Mouse (Mus musculus): Measurements from ENCODE around the gene Krtap16-1. TPM values are rescaled to one million over a fixed set of nuclear protein-coding genes. Genes with fewer than 3 reads are reported as not detected.

Krtap16-1 gene
- total RNA-seq (2021) = not detected
- long read RNA-seq, experiment 1 = 0 reads
- long read RNA-seq, experiment 2 = 0 reads

DNA sequence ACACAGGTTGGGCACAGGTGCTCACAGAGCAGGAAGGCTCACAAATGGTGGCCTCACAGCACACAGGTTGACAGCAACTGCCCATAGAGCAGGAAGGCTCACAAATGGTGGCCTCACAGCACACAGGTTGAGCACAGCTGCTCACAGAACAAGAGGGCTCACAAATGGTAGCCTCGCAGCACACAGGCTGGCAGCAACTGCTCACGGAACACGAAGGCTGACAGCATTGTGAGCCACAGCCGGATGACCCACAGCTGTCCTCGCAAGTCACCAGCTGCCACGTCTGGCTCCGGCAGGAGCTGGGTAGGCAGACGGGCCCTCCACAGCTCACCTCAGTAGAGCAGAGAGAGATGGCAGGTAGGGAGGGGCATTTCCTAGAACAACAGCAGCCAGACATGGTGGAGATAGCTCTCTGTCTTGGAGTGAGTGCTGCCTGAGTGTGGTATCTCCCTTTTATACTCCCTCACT is at the start of gene Krtap16-1:
TSS of gene Krtap16-1 (minus strand) at position 418 of the 468 bp plus-strand sequence.
- DNase-seq = no peak

DNA sequence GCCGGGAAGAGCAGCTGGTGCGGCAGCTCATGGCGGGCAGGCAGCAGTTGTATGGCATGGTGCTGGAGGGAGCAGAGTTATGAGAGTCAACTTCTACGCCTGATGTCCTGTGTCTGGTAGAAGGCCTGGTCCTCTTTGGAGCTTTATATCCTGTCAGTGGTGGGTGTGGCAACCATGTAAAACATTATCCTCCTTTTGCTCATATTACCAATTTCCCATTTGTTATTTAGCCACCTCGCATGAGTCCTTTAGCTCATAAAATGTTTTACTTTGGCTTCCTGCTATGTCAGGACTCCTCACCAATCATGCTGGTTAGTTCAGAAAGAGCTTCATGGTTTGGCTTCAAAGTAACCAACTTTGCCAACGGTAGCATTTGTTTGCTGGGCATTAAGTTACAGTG is 43.4 kb upstream of the Krtap16-1 start, which contains the start of gene Krt33b:
TSS of gene Krt33b (minus strand) at position 101 of the 400 bp plus-strand sequence.
- no peak for DNase-seq

DNA sequence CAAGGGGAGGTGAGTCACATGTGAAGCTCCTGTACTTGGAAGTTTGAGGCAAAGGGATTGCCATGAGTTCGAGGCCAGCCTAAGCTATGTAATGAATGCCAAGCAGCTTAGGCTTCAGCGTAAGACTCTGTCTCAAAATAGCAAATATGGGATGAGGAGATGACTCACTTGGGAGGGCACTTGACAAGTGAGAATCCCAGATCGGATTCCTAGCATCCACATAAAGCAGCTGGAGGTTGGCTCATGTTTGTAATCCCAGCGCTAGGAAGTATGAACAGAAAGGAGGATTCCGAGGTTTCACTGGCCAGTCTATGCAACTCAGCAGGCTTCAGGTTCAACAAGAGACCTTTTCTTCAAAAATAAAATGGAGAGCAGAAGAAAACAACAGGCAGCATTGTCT is 35.0 kb upstream of the Krtap16-1 start:
- DNase-seq = no peak

DNA sequence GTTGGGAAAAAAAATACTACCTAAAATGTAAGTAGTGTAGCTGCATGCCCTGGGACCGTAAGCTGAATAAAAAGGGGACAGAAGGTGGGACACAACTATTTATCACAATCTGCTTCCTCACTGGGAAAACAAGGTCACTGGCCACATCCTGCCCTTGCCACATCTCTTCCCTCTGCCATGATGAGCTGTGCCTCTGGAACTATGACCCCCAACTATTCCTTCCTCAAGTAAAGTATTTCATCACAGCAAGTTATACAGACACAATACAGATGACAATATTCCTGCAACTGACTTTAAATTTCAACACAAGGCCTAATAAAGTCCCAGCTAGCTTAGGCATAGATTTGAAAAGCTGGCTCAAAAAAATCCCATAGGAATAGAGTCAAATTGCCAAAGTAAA is 33.1 kb upstream of the Krtap16-1 start:
- DNase-seq = no peak

DNA sequence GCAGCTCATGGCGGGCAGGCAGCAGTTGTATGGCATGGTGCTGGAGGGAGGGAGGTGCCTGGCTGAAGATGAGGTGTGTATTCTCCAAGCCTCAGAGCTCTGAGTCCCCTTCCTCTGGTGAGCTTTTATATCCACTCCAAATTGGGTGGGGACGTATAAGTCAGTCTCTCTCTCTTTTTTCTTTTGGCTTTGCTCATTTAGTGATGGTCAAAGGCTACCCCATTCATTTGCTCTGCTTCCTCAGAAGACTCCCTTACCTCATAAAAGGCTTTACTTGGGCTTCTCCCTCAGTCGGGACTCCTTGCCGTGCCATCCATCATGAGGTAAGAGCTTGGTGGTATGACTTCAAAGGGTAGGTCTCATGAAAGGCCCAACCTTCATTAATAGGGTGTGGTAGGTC is 29.7 kb upstream of the Krtap16-1 start, which contains the start of gene Krt33a:
TSS of gene Krt33a (minus strand) at position 101 of the 400 bp plus-strand sequence.
- no peak for DNase-seq

DNA sequence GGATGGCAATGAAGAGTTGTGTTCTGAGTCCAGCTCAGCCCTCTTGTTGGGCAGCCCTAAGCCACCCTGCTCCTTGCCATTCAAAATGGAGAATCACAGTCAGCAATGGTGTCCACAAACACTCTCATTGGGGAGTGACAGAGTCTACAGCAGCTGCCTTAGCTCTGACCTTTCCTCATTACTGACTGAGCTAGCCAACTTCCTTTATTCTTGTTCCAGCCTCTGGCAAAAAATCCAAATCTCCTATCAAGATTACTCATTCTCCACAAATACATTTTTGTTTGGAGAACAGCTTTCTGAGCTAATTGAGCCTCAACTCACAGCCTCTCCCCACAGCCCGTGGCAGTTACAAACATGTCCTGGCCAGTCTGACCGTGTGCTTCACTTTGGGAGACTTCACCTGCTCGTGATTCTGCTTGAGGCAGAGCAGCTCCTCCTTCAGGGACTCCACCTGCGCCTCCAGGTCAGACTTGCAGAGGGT is 27.3 kb upstream of the Krtap16-1 start:
- no peak for DNase-seq

DNA sequence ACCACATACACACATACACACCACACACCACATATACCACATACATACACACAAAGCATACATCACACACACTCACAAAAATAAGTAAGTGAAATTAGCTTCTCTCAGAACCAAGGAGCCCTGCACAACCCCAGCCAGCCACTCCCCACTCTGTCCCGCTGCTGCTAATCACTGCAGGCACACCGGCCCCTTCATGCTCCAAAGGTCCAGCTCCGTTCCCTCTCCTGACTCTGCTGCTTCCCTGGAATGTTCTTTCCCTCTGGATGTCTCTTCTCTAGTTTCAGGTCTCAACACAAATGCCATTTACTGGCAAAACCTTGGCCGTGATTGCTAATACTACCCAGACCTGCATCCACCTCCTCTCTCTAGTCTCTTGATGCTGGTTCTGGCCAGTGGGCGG is 24.3 kb upstream of the Krtap16-1 start:
- DNase-seq = no peak

DNA sequence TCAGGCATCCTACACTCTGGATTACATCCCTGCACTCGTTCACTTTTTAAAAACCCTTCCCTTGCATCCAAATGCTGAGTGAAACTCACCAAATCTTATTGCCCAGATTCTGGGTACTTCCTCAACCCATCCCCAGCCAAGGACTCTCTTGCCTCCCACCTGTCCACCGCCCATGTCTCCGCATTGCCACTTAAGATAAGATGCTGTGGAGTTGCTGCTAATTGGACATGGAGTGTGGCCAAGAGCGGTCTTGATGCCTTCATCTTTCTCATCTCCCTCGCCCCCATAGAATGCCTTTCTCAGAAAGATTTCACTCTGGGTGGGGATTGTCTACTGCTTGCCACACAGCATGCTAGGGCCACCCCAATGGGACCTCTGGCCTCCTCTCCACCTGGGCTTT is 21.9 kb upstream of the Krtap16-1 start:
- no peak for DNase-seq

DNA sequence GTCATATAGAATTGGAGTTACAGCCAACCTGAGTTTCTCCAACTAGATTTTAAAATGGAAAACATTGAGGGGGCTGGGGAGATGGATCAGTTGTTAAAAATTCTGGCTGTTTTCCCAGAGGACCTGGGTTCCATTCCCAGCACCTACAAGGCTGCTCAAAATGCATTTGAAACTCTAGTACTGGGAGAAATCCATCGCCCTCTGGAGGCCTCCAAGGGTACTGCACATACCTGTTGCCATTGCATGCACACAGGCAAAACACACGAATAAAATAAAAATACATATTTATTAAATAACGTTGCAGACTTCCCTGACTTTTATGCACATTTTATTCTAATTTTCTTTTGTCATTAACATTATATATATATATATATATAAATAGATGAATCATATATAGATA is 20.2 kb upstream of the Krtap16-1 start:
- no peak for DNase-seq

DNA sequence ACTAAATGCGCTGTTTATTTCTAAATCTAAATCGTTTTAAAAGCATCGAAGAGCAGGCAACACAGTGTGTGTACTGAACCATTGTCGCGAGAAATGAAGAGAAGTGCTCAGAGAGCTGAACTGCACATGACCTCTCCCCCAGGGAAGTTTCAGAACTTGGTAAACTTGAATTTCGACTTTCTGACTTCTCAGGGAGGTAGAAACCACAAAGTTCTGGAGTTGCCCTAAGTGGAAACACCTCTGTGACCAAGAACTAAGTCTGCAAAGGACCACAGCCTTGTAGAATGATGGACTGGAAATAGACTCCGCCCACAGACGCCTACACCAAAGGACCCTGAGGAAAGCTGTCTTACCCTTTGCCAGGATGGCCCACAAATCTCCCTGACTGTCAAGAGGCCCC is 19.5 kb upstream of the Krtap16-1 start:
- DNase-seq = no peak

DNA sequence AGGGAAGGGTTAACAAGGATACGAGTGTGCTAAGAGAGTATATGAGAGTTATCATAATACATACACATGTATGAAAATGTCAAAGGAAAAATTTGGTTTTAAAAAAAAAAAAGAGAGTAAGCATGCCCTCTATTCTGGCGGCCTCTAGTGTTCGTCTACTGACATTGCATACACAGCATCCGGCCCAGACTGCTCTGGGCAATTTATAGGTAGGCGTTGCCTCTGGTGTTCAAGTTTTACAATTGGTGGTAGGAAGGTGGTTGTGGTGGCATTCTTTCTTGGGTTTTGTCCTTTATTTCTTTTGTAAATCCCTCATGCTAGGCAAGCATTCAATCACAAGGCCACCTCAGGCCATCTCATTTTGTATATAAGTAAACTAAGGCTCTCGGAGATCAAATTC is 18.4 kb upstream of the Krtap16-1 start:
- DNase-seq = peak; percentile 25 to 53

DNA sequence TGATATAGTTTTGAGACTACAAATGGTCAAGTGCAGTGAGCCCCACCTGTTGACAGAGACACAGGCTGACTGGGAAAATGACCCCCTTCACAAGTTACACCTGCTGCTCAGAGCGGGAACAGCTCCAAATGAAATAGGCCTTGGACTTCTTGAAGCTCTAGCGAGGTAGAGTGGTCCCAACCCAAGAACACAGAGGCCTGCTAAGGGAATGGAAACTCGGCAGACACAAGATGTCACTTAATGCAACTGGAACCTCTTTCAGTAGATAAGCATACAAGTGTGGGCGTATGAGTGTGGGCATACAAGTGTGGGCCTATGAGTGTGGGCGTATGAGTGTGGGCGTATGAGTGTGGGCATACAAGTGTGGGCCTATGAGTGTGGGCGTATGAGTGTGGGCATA is 12.7 kb upstream of the Krtap16-1 start:
- DNase-seq = no peak

DNA sequence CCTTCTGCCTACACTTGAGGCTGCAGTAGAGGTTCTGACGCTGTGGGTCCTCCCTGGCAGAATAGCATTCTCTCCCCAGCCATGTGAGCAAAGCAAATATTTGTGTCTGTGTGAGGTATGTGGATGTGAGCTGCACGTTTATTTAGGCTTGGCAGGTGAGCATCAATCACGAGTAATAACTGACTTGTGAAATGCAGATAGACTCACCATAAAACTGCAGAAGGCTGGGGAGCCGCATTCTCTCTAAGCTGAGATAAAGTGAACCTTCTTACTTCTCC is 7.9 kb upstream of the Krtap16-1 start:
- DNase-seq = no peak

DNA sequence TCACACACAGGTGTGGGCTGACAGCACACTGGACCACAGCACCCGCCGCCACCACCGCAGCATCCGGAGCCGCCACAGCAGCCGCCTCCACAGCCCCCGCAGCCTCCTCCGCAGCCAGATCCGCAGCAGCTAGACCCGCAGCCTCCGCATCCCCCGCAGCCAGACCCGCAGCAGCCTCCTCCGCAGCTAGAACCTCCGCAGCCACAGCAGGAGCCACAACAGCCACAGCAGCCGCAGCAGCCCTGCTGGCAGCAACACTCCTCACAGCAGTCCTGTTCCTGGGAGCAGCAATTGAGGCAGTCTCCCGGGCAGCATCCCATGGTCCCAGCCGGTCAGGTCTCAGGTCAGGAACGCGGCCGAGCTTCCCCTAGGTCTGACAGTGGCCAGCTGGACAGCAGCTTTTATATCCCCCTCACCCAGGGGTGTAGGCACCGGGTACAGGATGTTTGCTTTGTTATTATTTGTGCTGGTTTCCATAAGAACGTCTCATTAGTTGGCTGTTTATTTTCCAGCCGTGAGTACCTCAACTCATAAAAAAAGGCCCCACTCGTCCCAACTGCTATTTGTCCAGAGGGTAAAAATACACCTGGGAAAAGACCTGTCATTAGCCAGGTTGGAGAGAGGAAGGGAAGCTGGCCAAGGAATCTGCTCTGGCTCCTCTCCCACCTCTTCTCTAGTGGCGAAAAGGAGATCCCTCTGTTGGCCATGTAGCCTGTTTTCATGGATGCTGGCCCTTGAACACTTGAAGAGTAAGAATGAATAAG is 7.4 kb upstream of the Krtap16-1 start, which contains the start of gene Krtap17-1:
TSS of gene Krtap17-1 (minus strand) at position 375 of the 764 bp plus-strand sequence.
- no peak for DNase-seq

DNA sequence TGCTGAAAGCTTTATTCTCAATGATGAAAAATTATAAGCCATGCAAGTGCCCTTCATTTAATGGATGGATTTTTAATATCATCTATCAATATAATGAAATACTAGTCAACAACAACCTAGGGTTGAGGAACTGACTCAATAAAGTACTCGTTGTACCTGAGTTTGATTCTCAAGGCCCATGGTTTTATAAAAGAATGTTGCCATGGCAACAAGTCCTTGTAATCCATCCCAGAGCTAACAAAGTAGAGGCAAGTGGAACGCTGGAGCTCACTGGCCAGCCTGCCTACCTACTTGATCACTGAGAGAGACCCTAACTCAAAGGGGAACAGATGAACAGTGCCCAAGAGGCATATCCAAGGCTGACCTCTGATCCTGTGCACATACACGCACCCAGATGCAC is 4.2 kb upstream of the Krtap16-1 start:
- DNase-seq = no peak

DNA sequence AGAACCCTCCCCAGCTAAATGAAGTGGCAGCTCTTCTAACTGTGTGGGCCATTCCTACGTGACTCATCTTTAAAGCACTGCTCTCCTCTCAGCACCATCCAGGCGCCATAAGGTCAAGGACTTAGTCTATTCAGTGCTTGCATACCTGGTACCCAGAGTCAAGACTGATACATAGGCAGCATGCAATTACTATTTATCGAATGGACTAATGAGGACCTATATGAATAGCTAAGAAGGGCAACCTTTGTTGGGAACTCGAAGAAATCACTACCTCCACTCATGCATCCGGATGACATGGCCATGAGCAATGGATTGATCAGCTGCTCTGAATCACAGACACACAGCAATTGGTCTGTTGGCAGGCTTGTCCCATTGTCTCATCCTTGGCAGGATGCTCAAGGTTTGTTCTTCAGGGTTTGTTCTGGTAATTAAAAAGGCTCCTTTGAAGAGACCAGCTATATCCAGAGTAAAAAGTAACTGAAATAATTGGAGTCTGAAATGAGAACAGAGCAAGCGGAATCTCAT is 3.5 kb upstream of the Krtap16-1 start:
- peak; percentile 50 to 68 for DNase-seq

DNA sequence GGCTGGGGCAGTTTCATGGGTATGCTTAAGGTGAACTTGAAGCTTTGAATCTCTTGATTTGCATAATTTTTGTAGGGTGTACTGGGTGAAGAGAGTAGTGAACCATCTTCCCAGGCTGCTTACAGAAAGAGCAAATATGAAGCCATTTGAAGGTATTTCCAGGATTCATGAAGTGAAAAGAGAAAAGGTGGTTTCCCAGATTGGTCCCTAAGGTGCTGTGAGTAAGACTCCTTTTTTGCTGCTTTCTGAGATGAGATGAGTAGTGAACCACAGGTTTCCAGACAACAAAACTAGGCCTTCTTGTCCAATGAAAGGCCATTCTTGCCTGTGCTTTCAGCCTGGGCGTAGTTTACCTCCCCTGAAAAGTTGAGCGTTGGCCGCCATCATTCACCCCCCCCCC is 2.1 kb upstream of the Krtap16-1 start:
- no peak for DNase-seq

DNA sequence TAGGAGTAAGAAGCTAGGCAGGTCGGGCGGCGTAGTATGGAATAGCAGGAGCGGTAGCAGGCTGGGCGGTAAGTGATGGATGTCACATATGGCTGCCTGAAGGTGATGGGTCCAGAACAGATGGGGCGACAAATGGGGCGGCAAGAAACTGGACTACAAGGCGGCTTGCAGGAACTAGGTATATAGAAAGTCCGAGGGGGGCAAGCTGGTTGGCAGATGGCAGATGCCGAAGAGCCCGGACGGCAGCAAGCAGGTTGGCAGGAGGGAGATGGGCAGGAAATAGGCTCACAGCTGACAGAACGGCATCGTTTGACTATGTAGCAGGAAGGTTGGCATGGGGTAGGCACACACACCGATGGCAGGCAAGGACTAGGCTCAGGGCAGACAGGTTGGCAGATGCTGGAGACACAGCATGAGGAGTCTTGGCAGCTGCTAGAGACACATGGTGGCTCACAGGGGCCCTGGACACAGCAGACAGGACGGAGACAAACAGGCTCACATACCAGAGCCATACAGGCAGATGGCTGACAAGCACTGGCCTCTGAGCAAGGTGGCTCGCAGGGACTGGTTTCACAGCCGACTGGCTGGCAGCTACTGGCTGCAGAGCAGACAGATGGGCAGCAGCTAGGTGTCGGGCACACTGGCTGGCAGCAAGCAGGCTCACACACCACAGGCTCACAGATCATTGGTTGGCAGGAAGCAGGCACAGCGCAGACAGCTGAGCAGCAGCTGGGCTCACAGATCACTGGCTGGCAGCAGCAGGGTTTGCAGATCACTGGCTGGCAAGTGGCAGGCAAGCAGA is 905 bp downstream of the Krtap16-1 start:
- peak; percentile 15 to 17 for DNase-seq

DNA sequence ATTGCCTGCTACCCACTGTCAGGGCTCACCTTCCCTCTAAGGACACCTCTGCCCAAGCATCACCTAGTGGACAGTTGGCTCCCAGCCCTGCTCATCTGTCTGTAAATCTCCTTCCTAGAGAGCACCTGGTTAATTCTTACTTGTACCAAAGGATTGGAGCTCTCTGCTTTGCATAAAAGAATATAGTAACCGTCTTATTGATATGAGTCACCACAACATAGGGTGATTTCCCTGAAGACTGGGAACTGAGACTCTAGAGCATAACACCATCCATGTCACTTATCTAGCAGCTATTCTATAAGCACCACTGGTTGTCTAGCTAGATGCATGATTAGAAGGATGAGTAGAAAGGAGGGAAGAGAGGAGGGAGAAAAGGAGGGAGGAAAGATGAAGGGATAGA is 3.0 kb downstream of the Krtap16-1 start:
- no peak for DNase-seq

DNA sequence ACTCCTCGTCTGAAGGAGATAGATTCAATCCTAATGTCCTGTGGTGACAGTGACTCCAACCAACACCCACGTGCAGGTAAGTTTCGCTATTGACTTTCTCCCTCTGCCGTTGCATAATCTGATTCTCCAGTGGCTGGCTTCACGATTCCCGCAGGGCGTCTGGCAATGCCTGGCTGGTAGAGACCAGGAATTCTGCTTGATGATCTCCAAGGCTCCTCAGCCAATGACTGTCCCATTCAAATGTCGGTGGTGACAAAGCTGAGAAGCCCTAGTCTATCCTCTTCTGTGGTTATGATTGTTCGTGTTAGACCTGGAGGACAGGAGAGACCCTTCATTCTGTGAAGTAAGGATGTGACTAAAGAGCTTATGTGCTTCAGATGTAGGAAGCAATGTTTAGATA is 3.7 kb downstream of the Krtap16-1 start:
- DNase-seq = no peak

DNA sequence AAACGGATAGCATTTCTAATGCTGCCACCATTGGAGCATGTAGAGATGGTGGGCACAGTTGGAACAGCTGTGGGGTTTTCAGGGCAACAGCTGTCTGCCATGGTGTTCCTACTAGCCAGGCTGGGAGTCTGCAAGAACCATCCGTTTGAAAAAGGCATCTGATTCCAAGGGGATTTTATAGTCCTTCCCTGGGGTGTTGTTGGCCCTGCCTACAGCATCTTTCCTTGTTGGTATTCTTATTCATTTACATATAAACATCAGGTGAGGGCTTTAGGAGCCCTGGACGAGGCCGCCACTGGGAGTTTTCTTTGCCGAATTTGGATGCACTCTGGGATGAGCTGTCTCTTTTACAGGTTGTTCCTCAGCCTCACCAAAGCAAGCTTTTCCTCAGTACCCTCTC is 7.4 kb downstream of the Krtap16-1 start, which contains the start of gene Krtap29-1:
TSS of gene Krtap29-1 (minus strand) at position 101 of the 400 bp plus-strand sequence.
- no peak for DNase-seq

DNA sequence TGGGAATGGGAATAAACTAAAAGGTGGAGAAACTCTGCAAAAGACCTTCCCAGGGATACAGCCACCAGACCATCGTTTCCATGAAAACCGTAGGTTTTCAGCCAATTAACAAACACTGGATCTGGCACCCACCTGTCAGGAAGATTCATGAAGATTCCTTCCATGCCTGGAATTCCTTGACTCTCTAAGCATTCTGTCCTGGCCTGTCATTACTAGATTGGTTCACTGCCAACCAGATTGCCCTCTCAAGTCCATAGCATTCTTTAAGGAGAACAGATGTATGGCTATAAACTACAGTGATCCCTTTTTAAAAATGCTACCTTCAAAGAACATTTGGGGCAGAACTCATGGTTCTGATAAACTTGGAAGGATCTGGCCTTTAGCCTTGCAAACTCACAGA is 20.4 kb downstream of the Krtap16-1 start:
- DNase-seq = no peak

DNA sequence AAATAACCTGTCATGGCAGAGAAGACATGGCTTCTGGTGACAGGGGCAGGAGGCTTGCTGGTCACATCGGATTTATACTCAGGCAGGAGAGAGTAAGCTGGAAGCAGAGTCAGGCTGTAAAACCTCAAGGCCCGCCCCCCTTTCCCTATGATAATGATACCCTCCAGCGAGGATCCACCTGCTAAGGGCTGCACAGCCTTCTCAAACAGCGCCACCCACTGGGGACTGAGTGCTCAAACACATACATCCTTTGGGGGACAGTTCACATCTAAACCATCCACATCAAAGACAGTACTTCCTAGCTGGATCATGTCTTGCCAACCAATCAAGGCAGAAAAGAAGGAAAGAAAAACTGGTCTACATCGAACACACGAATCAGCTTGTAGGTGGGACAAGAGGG is 22.2 kb downstream of the Krtap16-1 start:
- DNase-seq = no peak
